Mouse (Mus musculus) bone marrow macrophage, adult 2 months (primary cell): ENCODE data around the gene Slc10a4.

Source experiments
- CTCF ChIP-seq: IDR thresholded peaks from 2 replicates; pipeline ENCODE4 v1.5.1; 2012; ENCODE audit warnings: low read depth, mild to moderate bottlenecking, low read length, moderate library complexity
- POLR2A ChIP-seq: IDR thresholded peaks from 2 replicates; pipeline ENCODE4 v1.6.1; 2012; ENCODE audit warnings: mild to moderate bottlenecking, low read depth, low read length, borderline replicate concordance

DNA sequence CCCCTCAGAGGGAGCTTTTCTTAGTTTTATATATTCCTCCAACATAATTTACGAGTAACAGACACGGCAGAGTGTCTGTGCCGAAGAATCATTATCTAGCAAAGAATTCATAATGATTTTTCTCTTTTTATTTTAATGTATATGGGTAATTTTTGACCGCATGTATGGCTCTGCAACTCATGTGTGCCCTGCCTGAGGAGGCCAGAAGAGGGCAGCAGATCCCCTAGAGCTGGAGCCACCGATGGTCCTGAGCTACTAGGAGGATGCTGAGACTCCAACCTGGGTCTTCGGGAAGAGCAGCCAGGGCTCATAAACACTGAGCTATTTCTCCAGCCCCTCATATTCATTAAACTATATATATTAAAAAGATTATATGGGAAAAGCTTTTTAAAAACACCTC lies 49.8 kb downstream of the Slc10a4 start:
- TF ChIP-seq CTCF (no peak; the same call in 1 of the 2 replicates), POLR2A (no peak)
